Mouse (Mus musculus) left cerebral cortex, adult 2 months (tissue): Measurements from ENCODE around the gene Cebpe. TPM values are rescaled to one million over a fixed set of nuclear protein-coding genes. Genes with fewer than 3 reads are reported as not detected.

ENCODE experiments used
- DNase-seq, 2 experiments: peaks; one replicate each; pipeline ENCODE4 v3.0.0; 2021 to 2022; ENCODE audit warnings: low spot score in 2 of 2, mixed read lengths in 1 of 2; ENCODE audit errors: extremely low spot score in 1 of 2
- H3K27ac ChIP-seq: fragments of 200-600 bp; 2 replicates; pipeline ENCODE4 v1.8.1; 2022
- H3K4me3 ChIP-seq: fragments of 200-600 bp; 2 replicates; pipeline ENCODE4 v1.8.1; 2022
- CTCF ChIP-seq: fragments of 200-600 bp; IDR thresholded peaks from 2 replicates; pipeline ENCODE4 v1.8.1; 2022; ENCODE audit warnings: antibody characterized with exemption, mild to moderate bottlenecking, moderate library complexity
- intact Hi-C: fragments of 180-260 bp; cut with DNase I; formaldehyde crosslinking; loops from one replicate; pipeline ENCODE4 v1.15.1; 2025
- long read RNA-seq, 2 experiments: library from polyadenylated mRNA; stranded (forward); transcript quantifications; one replicate each; pipeline ENCODE4 v2.0.0; 2021; ENCODE audit warnings: borderline mapping rate in 2 of 2
- total RNA-seq, 2 experiments: library from RNA; stranded (reverse); gene quantifications; 2 replicates each; pipeline ENCODE4 v1.2.3; 2021

The Cebpe gene
- not detected for total RNA-seq
- long read RNA-seq, experiment 1: 0 reads
- long read RNA-seq, experiment 2: 0 reads

DNA sequence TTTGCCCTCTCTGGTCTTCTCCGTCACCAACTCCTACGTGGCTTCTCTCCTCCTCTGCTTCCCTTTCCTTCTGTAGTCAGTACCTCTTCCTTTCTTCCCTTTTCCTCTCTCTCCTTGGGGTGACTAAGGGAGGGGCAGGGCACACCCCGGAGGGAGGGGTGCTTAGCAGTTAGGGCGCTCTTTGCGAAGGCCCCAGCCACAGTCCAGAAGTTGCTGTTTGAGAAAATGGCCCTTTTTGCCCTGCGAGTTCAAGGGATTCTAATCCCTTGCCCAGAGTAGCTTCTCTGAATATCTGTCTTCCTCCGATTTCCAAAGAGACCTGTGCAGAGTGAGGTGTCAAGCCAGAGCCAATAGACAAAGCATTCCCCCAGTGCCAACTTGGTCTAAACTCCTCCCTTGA, at the start of gene Cebpe:
Gene Cebpe (minus strand): TSS at position 101 of the 400 bp plus-strand sequence.
- Histone ChIP-seq H3K27ac (no peak within 1 kb of the TSS), H3K4me3 (no peak within 1 kb of the TSS)
- no peak for DNase-seq
- intact Hi-C loops: loop anchor here (5.0 kb wide), 1 partner anchor 300 kb away; no protein-coding TSS in a partner anchor
- TF ChIP-seq CTCF: no peak

DNA sequence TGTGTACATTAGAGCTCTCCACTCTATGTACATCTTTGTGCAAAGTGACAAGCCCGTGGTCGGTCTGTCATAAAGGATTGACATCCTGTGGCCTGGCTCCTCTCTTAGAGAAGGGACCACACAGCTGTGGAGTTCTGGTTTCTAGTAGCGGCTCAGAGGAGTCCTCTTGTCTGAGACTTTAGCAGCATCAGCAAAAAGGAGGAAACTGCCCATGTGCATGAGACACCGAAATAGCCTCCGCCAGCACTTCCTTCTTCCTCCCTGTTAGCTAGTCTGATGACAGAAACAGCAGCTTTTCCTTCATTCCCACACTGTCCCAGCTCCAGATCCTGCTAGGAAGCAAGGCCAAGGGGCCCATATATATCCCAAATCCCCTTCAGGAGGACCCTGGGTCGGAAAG, 44.4 kb upstream of the Cebpe start:
- H3K27ac ChIP-seq: peak overlapping the region; percentile 57; the same call in 1 of the 2 replicates
- no peak overlapping the region for H3K4me3 ChIP-seq
- no peak for TF ChIP-seq CTCF
- DNase-seq: no peak
- intact Hi-C loops: no loop called here

DNA sequence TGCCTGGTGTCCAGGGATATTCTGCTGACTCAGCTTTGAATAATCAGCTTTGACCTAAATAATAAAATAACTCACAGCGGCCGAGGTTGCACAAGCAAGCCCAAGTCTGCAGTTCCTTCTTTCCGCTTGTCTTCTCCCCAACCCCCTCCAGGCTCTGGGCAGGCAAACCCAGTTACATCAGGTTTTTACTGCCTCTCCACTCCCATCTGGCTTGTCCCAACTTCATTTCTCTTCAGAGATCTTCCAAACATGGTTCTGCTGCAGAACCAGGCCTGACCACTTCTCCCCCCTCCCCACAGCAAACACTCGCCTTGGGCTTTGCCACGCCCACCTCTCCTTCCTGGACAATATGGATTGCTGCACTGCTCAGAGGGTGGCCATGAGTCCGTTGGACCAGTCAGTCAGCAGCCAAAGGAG, 42.6 kb upstream of the Cebpe start:
- TF ChIP-seq CTCF: no peak
- DNase-seq: no peak

DNA sequence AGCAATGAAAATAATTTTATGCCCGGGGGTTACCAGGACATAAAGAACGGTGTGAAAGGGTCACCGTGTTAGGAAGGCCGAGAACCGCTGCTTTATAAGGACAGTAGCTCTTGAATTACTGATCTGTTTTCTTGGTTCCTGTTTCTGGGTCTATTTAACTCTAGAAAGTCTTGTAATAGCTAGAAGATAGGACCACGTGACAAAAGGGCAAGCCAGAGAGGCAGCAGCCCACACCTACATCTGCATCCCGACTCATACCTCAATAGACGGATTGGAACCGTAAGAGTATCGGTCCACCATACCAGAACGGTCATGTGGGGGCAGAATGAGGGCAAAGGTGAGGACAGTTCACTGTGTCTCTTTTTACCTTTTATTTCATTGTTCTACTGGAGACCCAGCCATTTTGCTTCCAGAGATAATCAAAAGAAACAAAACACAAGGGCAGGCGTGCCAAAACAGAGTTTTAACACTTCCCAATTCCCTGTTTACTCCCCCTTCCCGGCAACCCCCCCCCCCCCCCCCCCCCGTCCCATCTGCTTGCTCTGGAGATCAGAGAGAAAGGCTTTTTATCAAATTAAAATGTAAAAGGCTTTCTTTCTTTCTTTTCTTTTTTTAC, 42.1 kb upstream of the Cebpe start:
- peak overlapping the region; percentile 53 for H3K27ac ChIP-seq
- no peak overlapping the region for H3K4me3 ChIP-seq
- no peak for DNase-seq
- no peak for TF ChIP-seq CTCF
- intact Hi-C loops: no loop called here

More for the DNA sequence above, 42.6 kb upstream of the Cebpe start:
- Histone ChIP-seq H3K4me3 (no peak overlapping the region), H3K27ac (peak overlapping the region; percentile 70)
- intact Hi-C loops: no loop called here

DNA sequence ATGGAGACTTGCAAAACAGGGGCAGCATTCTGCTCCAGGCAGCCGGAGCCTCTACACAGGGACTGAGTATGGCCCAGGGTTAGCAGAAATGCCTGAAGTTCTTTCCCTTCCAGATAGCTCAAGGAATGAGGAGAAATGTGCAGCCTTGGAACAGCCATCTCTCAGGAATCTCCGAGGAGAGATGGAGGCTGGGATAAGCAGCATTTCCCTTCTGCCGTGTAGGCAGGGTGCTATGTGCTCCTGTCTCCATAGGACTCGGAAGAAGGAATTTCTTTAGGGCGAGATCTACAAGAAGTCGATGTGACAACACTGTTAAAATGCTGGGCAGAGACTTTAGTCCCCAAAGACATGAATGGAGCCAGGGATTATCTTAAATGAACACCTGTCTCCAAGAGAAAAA, 41.0 kb upstream of the Cebpe start:
- Histone ChIP-seq H3K27ac (peak overlapping the region; percentile 74), H3K4me3 (no peak overlapping the region)
- no peak for TF ChIP-seq CTCF
- intact Hi-C loops: no loop called here
- DNase-seq: no peak

DNA sequence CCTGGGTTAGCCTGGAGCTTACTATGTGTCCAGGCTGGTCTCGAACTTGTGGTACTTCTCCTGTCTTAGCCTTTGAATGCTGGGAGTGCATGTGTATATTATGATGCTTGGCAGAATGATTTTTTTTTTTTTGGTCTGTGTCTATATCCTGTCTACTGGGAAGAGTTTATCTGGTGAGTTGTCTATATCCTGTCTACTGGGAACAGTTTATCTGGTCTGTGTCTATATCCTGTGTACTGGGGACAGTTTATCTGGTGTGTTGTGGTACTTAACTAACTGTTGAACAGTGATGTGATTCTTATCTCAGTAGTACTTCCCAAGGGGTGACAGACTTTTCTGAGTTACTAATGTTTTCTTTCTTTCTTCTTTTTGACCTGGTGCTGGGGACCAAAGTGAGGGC, 39.8 kb upstream of the Cebpe start:
- Histone ChIP-seq H3K27ac (no peak overlapping the region), H3K4me3 (no peak overlapping the region)
- TF ChIP-seq CTCF: no peak
- intact Hi-C loops: no loop called here
- DNase-seq: no peak

DNA sequence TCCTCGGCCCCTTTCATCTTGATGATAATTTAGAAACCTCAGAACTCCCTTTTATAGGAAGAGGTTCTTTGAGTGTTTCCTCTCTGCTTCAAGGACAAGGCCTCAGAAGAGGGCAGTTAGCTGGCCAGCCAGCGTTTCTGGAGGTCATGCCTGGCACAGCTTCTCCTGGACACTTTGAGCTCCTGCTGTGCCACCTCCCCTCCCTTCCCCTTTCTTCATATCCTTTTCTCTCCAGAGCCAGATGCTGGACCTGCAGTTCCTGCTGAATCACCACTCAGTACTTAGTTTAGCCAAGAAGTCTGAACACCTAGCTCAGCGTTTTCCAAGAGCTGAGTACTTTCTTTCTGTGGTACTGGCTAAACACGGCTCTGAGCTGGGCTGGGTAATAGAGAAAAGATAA, 37.3 kb upstream of the Cebpe start:
- no peak for TF ChIP-seq CTCF
- no peak overlapping the region for H3K4me3 ChIP-seq
- intact Hi-C loops: no loop called here
- no peak overlapping the region for H3K27ac ChIP-seq
- DNase-seq: no peak

DNA sequence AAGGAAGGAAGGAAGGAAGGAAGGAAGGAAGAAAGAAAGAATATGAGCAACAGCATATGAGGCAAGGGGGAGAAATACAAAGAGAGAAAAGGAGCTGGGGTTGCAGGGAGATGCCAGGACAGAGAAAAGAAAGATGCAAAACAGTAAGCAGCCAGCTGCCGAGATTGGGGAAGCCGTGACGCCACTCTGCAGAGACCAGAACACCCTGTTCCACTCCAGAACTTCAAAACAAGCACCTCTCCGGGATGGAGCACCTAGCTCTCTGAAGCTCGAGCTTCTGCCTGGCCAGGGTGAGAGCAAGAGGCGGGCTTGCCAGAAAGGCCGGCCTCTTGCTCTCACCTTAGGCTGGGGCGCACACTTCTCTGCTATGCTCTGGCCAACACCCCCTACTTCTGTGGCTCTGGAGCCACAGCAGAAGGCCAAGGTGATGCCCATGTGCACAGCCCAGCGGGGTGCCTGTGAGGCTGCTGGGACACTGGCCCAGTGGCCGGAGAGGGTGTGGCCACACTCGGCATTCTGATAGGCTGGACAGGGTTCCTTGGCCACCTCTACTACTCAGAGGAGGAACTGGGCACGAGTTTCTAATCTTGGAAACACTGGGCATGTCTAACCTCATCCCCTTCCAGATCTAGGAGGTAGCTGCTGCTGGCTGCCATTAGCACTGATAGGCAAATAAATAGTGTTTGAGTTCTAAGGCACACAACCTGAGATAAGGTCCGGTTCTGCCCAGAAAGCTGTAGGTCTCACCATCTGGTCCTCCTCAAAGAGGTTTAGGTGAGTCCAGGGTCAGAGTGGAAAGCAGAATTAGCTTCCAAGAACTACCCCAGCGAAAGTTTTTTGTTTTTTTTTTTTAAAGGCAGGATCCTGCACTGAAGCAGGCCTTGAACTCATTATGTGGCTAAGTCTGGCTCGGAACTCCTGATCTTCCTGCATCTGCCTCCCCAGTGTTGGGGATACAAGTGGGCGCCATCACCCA, 36.3 kb upstream of the Cebpe start:
- H3K27ac ChIP-seq: peak overlapping the region; percentile 17; the same call in 1 of the 2 replicates
- no peak for TF ChIP-seq CTCF

DNA sequence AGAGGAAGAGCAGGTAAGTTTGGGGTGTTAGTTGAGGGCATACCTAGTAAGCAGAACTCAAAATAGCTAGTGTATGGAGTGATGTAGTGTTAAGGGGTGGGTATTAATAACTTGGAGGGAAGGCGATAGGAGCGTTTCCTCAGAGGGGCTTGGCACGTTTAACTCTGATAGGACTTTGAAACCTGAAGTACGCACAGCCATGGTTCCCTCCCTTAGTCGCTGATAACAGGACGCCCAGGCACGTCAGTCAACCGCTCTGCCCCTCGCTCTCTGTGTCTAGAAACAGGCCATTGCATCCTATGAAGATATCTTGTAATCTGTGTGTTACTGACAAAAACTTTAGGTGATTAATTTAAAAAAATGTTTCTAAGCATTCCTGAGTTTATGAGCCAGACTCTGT, 34.1 kb upstream of the Cebpe start:
- Histone ChIP-seq H3K4me3 (no peak overlapping the region), H3K27ac (no peak overlapping the region)
- intact Hi-C loops: no loop called here
- no peak for TF ChIP-seq CTCF
- DNase-seq: no peak

More for the DNA sequence above, 36.3 kb upstream of the Cebpe start:
- DNase-seq: no peak
- intact Hi-C loops: no loop called here
- no peak overlapping the region for H3K4me3 ChIP-seq

DNA sequence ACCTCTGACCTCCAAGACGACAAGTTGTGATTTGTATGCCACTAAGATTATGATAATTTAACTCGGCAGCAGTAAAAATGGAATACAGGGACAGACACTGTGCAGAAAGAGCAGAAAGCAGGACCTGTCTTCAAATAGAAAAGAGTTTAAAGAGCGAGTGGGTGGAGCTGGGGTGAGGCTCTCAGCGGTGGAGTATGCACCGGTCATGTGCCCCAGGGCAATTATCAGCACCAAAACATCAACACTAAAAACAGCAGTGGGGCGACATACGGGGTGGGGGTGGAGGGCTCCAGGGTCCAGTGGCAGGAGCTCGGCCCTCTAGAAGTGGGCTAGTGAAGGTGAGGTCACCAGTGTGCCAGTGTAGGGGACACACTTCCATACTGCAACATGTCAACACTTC, 32.5 kb upstream of the Cebpe start:
- no peak overlapping the region for H3K4me3 ChIP-seq
- H3K27ac ChIP-seq: no peak overlapping the region
- no peak for TF ChIP-seq CTCF
- intact Hi-C loops: no loop called here
- DNase-seq: no peak

DNA sequence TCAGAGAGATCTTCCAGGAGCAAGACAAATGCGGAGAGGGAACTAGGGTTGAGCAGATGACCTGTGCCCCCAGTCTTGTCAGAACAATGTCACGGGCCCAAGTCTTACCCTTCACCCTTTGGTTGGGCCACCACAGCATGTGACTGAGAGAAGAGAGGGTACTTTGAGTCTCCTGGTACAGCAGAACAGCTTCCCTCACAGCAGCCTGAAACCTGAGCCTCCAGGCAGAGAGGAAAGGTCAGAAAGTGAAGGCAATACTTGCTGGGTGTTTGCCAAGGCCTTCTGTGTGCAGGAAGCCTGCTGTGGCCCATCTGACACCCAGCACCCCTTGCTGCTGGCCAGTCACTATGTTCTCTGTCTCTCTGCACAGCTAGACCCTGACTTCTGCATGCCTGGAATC, 30.4 kb upstream of the Cebpe start:
- no peak overlapping the region for H3K27ac ChIP-seq
- DNase-seq: no peak
- TF ChIP-seq CTCF: no peak
- H3K4me3 ChIP-seq: no peak overlapping the region
- intact Hi-C loops: no loop called here

DNA sequence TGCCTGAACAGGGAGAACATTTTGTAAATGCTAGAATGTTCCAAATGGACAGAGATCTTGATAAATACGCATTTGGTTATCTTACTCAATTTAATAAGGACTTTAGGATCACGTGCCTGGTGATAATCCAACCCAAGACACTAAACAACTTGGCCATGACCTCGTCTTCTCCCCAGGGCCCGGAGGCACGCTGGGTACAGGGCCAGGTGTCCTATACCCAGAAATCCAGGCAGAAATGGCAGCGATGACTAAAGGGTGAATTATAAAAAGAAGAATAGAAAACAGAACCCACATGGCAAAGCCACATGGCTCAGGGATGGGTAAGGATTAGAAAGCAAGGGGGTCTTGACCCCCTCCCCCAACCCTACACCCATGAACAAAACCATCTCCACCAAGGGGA, 29.7 kb upstream of the Cebpe start:
- no peak for DNase-seq
- intact Hi-C loops: no loop called here
- H3K4me3 ChIP-seq: no peak overlapping the region
- H3K27ac ChIP-seq: no peak overlapping the region
- no peak for TF ChIP-seq CTCF
